Mouse (Mus musculus): ENCODE results near the gene Rspo3. TPM values are rescaled to one million over a fixed set of nuclear protein-coding genes. Genes with fewer than 3 reads are reported as not detected.

Rspo3 gene
- polyA plus RNA-seq (2012; fragmentation: generic; extraction: Trizol): 2.1 TPM

- Histone ChIP-seq H3K4me3 (peak within 1 kb of the TSS; percentile 35), H3K36me3 (ENCODE audit: control insufficient read depth, insufficient read depth) (no peaks in the 10 kb centered on the region), H3ac (ENCODE audit: control insufficient read depth, insufficient read length) (no peak within 1 kb of the TSS), H3K27me3 (ENCODE audit: control insufficient read depth, insufficient read depth, insufficient read length) (no peaks in the 10 kb centered on the region), H3K4me2 (ENCODE audit: low read depth) (peak within 1 kb of the TSS; percentile 71), H3K79me2 (ENCODE audit: control insufficient read depth, insufficient read depth) (no peaks in the 10 kb centered on the region)
- peak; percentile 20 for TF ChIP-seq POLR2A (IDR thresholded peaks at IDR 0.05; ENCODE audit: insufficient read length, low read depth)
- no peak for TF ChIP-seq TCF3 (IDR thresholded peaks at IDR 0.05; ENCODE audit: insufficient read length, low read depth)
- no peak for TF ChIP-seq USF1 (IDR thresholded peaks at IDR 0.05; ENCODE audit: low read depth)
- TF ChIP-seq MYOG (IDR thresholded peaks at IDR 0.05; ENCODE audit: control insufficient read depth in 1 of 3, insufficient read depth in 1 of 3, insufficient read length in 2 of 3, low read depth in 2 of 3): peak in 1 of 3 experiments; percentile 17
- no peak for TF ChIP-seq MAX (IDR thresholded peaks at IDR 0.05; ENCODE audit: low read depth)
Measured at GRCm38 (mm10) chr10:29535546-29536260, at the start of gene Rspo3. Gene Rspo3, minus strand, starts transcription at chr10:29535867.

GRCm38 (mm10) chr10:29581940-29582339 lies 46.3 kb upstream of the Rspo3 start:
- Histone ChIP-seq H3K36me3 (ENCODE audit: control insufficient read depth, insufficient read depth) (no peaks in the 10 kb centered on the region), H3K4me2 (ENCODE audit: low read depth) (no peak overlapping the region), H3K27me3 (ENCODE audit: control insufficient read depth, insufficient read depth, insufficient read length) (no peaks in the 10 kb centered on the region), H3K4me3 (no peak overlapping the region), H3K79me2 (ENCODE audit: control insufficient read depth, insufficient read depth) (no peaks in the 10 kb centered on the region), H3ac (ENCODE audit: control insufficient read depth, insufficient read length) (no peak overlapping the region)
- no peak for TF ChIP-seq MAX (IDR thresholded peaks at IDR 0.05; ENCODE audit: low read depth)
- TF ChIP-seq CEBPB (IDR thresholded peaks at IDR 0.05; ENCODE audit: insufficient read depth, poor library complexity, severe bottlenecking): no peak
- no peak for TF ChIP-seq MYOD1 (IDR thresholded peaks at IDR 0.05; ENCODE audit: control insufficient read depth in 1 of 3, insufficient read length in 2 of 3, low read depth in 2 of 3)

- H3K4me2 ChIP-seq (ENCODE audit: low read depth): no peak overlapping the region
- H3ac ChIP-seq (ENCODE audit: control insufficient read depth, insufficient read length): no peak overlapping the region
- H3K79me2 ChIP-seq (ENCODE audit: control insufficient read depth, insufficient read depth): no peaks in the 10 kb centered on the region
- H3K4me3 ChIP-seq: no peak overlapping the region
- no peak for TF ChIP-seq REST (IDR thresholded peaks at IDR 0.05; ENCODE audit: insufficient read depth, insufficient read length)
- no peak for TF ChIP-seq POLR2A (IDR thresholded peaks at IDR 0.05; ENCODE audit: insufficient read length, low read depth)
- no peak for TF ChIP-seq TCF12 (IDR thresholded peaks at IDR 0.05; ENCODE audit: insufficient read depth, poor library complexity, severe bottlenecking)
- no peak for TF ChIP-seq MAX (IDR thresholded peaks at IDR 0.05; ENCODE audit: low read depth)
- no peak for TF ChIP-seq E2F4 (IDR thresholded peaks at IDR 0.05; ENCODE audit: insufficient read depth)
- TF ChIP-seq CEBPB (IDR thresholded peaks at IDR 0.05; ENCODE audit: insufficient read depth, poor library complexity, severe bottlenecking): no peak
- no peak for TF ChIP-seq SRF (IDR thresholded peaks at IDR 0.05; ENCODE audit: control insufficient read depth, insufficient read length, low read depth)
- no peak for TF ChIP-seq USF1 (IDR thresholded peaks at IDR 0.05; ENCODE audit: low read depth)
- TF ChIP-seq TCF3 (IDR thresholded peaks at IDR 0.05; ENCODE audit: insufficient read length, low read depth): no peak
- TF ChIP-seq MYOG (IDR thresholded peaks at IDR 0.05; ENCODE audit: control insufficient read depth in 1 of 3, insufficient read depth in 1 of 3, insufficient read length in 2 of 3, low read depth in 2 of 3): no peak
- TF ChIP-seq POLR2AphosphoS2 (IDR thresholded peaks at IDR 0.05; ENCODE audit: insufficient read length, low read depth): no peak
- TF ChIP-seq MYOD1 (IDR thresholded peaks at IDR 0.05; ENCODE audit: control insufficient read depth in 1 of 3, insufficient read length in 2 of 3, low read depth in 2 of 3): no peak
- no peaks in the 10 kb centered on the region for H3K27me3 ChIP-seq (ENCODE audit: control insufficient read depth, insufficient read depth, insufficient read length)
- H3K36me3 ChIP-seq (ENCODE audit: control insufficient read depth, insufficient read depth): no peaks in the 10 kb centered on the region
Measured at GRCm38 (mm10) chr10:29581476-29581875, 45.8 kb upstream of the Rspo3 start.

GRCm38 (mm10) chr10:29555983-29556382 lies 20.3 kb upstream of the Rspo3 start:
- Histone ChIP-seq H3K4me2 (ENCODE audit: low read depth) (no peak overlapping the region), H3K4me3 (no peak overlapping the region), H3K79me2 (ENCODE audit: control insufficient read depth, insufficient read depth) (no peaks in the 10 kb centered on the region), H3K27me3 (ENCODE audit: control insufficient read depth, insufficient read depth, insufficient read length) (no peaks in the 10 kb centered on the region), H3K36me3 (ENCODE audit: control insufficient read depth, insufficient read depth) (no peaks in the 10 kb centered on the region), H3ac (ENCODE audit: control insufficient read depth, insufficient read length) (no peak overlapping the region)
- TF ChIP-seq USF1 (IDR thresholded peaks at IDR 0.05; ENCODE audit: low read depth): no peak

- H3K36me3 ChIP-seq (ENCODE audit: control insufficient read depth, insufficient read depth): no peaks in the 10 kb centered on the region
- H3K4me3 ChIP-seq: no peak overlapping the region
- H3K4me2 ChIP-seq (ENCODE audit: low read depth): no peak overlapping the region
- no peaks in the 10 kb centered on the region for H3K79me2 ChIP-seq (ENCODE audit: control insufficient read depth, insufficient read depth)
- no peak overlapping the region for H3ac ChIP-seq (ENCODE audit: control insufficient read depth, insufficient read length)
- TF ChIP-seq POLR2A (IDR thresholded peaks at IDR 0.05; ENCODE audit: insufficient read length, low read depth): no peak
- TF ChIP-seq POLR2AphosphoS2 (IDR thresholded peaks at IDR 0.05; ENCODE audit: insufficient read length, low read depth): no peak
- peak; percentile 16; the same call in 1 of the 2 replicates for TF ChIP-seq CEBPB (IDR thresholded peaks at IDR 0.05; ENCODE audit: insufficient read depth, poor library complexity, severe bottlenecking)
- H3K27me3 ChIP-seq (ENCODE audit: control insufficient read depth, insufficient read depth, insufficient read length): no peaks in the 10 kb centered on the region
Measured at GRCm38 (mm10) chr10:29554365-29554764, 18.7 kb upstream of the Rspo3 start.

- Histone ChIP-seq H3K36me3 (ENCODE audit: control insufficient read depth, insufficient read depth) (no peaks in the 10 kb centered on the region), H3K27me3 (ENCODE audit: control insufficient read depth, insufficient read depth, insufficient read length) (no peaks in the 10 kb centered on the region), H3K79me2 (ENCODE audit: control insufficient read depth, insufficient read depth) (no peaks in the 10 kb centered on the region), H3K4me2 (ENCODE audit: low read depth) (no peak overlapping the region), H3ac (ENCODE audit: control insufficient read depth, insufficient read length) (no peak overlapping the region), H3K4me3 (no peak overlapping the region)
- TF ChIP-seq TCF12 (IDR thresholded peaks at IDR 0.05; ENCODE audit: insufficient read depth, poor library complexity, severe bottlenecking): no peak
- TF ChIP-seq MYOG (IDR thresholded peaks at IDR 0.05; ENCODE audit: control insufficient read depth in 1 of 3, insufficient read depth in 1 of 3, insufficient read length in 2 of 3, low read depth in 2 of 3): no peak
- no peak for TF ChIP-seq POLR2AphosphoS2 (IDR thresholded peaks at IDR 0.05; ENCODE audit: insufficient read length, low read depth)
- TF ChIP-seq SRF (IDR thresholded peaks at IDR 0.05; ENCODE audit: control insufficient read depth, insufficient read length, low read depth): no peak
- TF ChIP-seq E2F4 (IDR thresholded peaks at IDR 0.05; ENCODE audit: insufficient read depth): no peak
- TF ChIP-seq TCF3 (IDR thresholded peaks at IDR 0.05; ENCODE audit: insufficient read length, low read depth): no peak
- TF ChIP-seq REST (IDR thresholded peaks at IDR 0.05; ENCODE audit: insufficient read depth, insufficient read length): no peak
- TF ChIP-seq MAX (IDR thresholded peaks at IDR 0.05; ENCODE audit: low read depth): no peak
- TF ChIP-seq CEBPB (IDR thresholded peaks at IDR 0.05; ENCODE audit: insufficient read depth, poor library complexity, severe bottlenecking): no peak
Measured at GRCm38 (mm10) chr10:29542982-29543381, 7.3 kb upstream of the Rspo3 start.

All from myocyte (in vitro differentiated cells).